Comparison of ENCODE assay signal across 20 mouse cellular contexts in genomic region chrX:113826810-113827209, GRCm38 (mm10).
DNase-seq lines count a peak whose midpoint lies in the region; ATAC-seq and TF ChIP-seq lines count a peak whose summit lies in the region.
"Had no signal": no experiment of that assay in that cellular context is flagged by ENCODE, and none has a peak within 500 bp of the region (broad histone marks: within the 10 kb centered on the region; RNA-seq: fewer than 3 reads in every experiment).

No protein-coding gene starts in this region.

- H3K27ac ChIP-seq in CH12.LX (ENCODE audit: insufficient read depth, low read depth), result no peak overlapping the region
- no peak overlapping the region for H3K27ac ChIP-seq in forebrain, embryonic 15.5 days (replicated peaks)
- H3K27ac ChIP-seq: embryonic facial prominence, embryonic 10.5 days; embryonic facial prominence, embryonic 12.5 days; forebrain, embryonic 13.5 days had no signal

- no peak overlapping the region for H3K9ac ChIP-seq in CH12.LX (ENCODE audit: insufficient read depth, low read depth)
- H3K9ac ChIP-seq in forebrain, embryonic 15.5 days (replicated peaks), result no peak overlapping the region
- H3K9ac ChIP-seq: embryonic facial prominence, embryonic 12.5 days; forebrain, embryonic 13.5 days had no signal

- TF ChIP-seq CTCF in CH12.LX (conservative IDR thresholded peaks at IDR 0.05 in 1 of 2, IDR thresholded peaks at IDR 0.05 in 1 of 2; ENCODE audit: low read depth in 2 of 2, low read length in 2 of 2), result no peak

- no peaks in the 10 kb centered on the region for H3K36me3 ChIP-seq in CH12.LX (replicated peaks in 1 of 2; ENCODE audit: control insufficient read depth in 1 of 2, insufficient read depth in 1 of 2, low read length in 1 of 2)
- no peaks in the 10 kb centered on the region for H3K36me3 ChIP-seq in splenic B cell, adult 2 months (ENCODE audit: control insufficient read depth, insufficient read depth, low read length, poor library complexity, severe bottlenecking)
- no peaks in the 10 kb centered on the region for H3K36me3 ChIP-seq in forebrain, embryonic 15.5 days
- H3K36me3 ChIP-seq: embryonic facial prominence, embryonic 10.5 days; embryonic facial prominence, embryonic 12.5 days had no signal

- no peak overlapping the region for H3K4me3 ChIP-seq in CH12.LX (replicated peaks in 1 of 3; ENCODE audit: low read depth in 2 of 3, low read length in 2 of 3, poor library complexity in 1 of 3)
- H3K4me3 ChIP-seq in forebrain, embryonic 15.5 days, result no peak overlapping the region
- H3K4me3 ChIP-seq: embryonic facial prominence, embryonic 10.5 days; embryonic facial prominence, embryonic 12.5 days; forebrain, embryonic 13.5 days had no signal

- no peaks in the 10 kb centered on the region for H3K27me3 ChIP-seq in CH12.LX (replicated peaks)
- no peaks in the 10 kb centered on the region for H3K27me3 ChIP-seq in splenic B cell, adult 2 months (ENCODE audit: control insufficient read depth, insufficient read depth, low read length, poor library complexity, severe bottlenecking)
- no peaks in the 10 kb centered on the region for H3K27me3 ChIP-seq in forebrain, embryonic 15.5 days
- H3K27me3 ChIP-seq: embryonic facial prominence, embryonic 12.5 days; forebrain, embryonic 13.5 days had no signal

- TF ChIP-seq EP300 in CH12.LX (IDR thresholded peaks at IDR 0.05; ENCODE audit: low read length), result peak; percentile 30; the same call in 1 of the 2 replicates

- no peaks in the 10 kb centered on the region for H3K9me3 ChIP-seq in CH12.LX (replicated peaks; ENCODE audit: low read length)
- H3K9me3 ChIP-seq in forebrain, embryonic 15.5 days, result no peaks in the 10 kb centered on the region
- H3K9me3 ChIP-seq: embryonic facial prominence, embryonic 10.5 days; embryonic facial prominence, embryonic 12.5 days; forebrain, embryonic 13.5 days had no signal

- TF ChIP-seq RAD21 in CH12.LX (IDR thresholded peaks at IDR 0.05; ENCODE audit: low read depth, low read length), result no peak

- H3K4me2 ChIP-seq in CH12.LX (ENCODE audit: insufficient read depth, low read depth, poor library complexity, severe bottlenecking), result no peak overlapping the region
- H3K4me2 ChIP-seq in forebrain, embryonic 15.5 days (replicated peaks), result no peak overlapping the region
- H3K4me2 ChIP-seq: embryonic facial prominence, embryonic 12.5 days; forebrain, embryonic 13.5 days had no signal

- no peak for TF ChIP-seq POLR2A in CH12.LX (IDR thresholded peaks at IDR 0.05; ENCODE audit: low read depth, low read length)

- dilution Hi-C loops in CH12.LX (cut with MboI; ENCODE audit: extremely low pct_ligation_motif_present, extremely low pct_unique_long_range_greater_than_20kb, low sequenced_read_pairs), result no loop called here

- WGBS in forebrain, embryonic 15.5 days, result 76% methylated on average over 1 of the region's 1 CpGs

- no peak for ATAC-seq in forebrain, embryonic 15.5 days (replicated peaks)
- ATAC-seq: forebrain, embryonic 13.5 days; forebrain, embryonic 16.5 days had no signal

- no peaks in the 10 kb centered on the region for H3K4me1 ChIP-seq in CH12.LX (ENCODE audit: control insufficient read depth in 1 of 2, insufficient read depth in 2 of 2)
- H3K4me1 ChIP-seq in forebrain, embryonic 15.5 days, result no peaks in the 10 kb centered on the region
- H3K4me1 ChIP-seq: embryonic facial prominence, embryonic 10.5 days; embryonic facial prominence, embryonic 12.5 days; forebrain, embryonic 13.5 days had no signal

- in situ Hi-C loops in CH12.LX (cut with MboI; ENCODE audit: low pct_ligation_motif_present, low pct_unique_long_range_greater_than_20kb, low sequenced_read_pairs), result no loop called here

- DNase-seq in 416B (ENCODE audit: low read depth) (peak; percentile 27), CH12.LX (ENCODE audit: extremely low read depth) (peak; percentile 13), MEL-GATA-1-ER (ENCODE audit: extremely low read depth, low read depth) (peak; percentile 21)
- peak; percentile 12 for DNase-seq in splenic B cell, adult 2 months (ENCODE audit: low read depth, low spot score)
- DNase-seq in natural killer cell, adult 2 months (ENCODE audit: low spot score in 2 of 2), result no peak
- no peak for DNase-seq in left cerebral cortex, adult 11 months (ENCODE audit: low spot score)
- DNase-seq: adrenal gland, adult 2 months; adrenal gland, postnatal 10 days; adrenal gland, postnatal 25 days; cerebellum, adult 11 months; cerebellum, adult 18-20 months; cerebellum, adult 8-10 months; cerebellum, adult 9-11 months; cerebellum, postnatal 14 days; cerebellum, postnatal 36 days had no signal

- H3K79me2 ChIP-seq in CH12.LX (replicated peaks; ENCODE audit: control insufficient read depth, extremely low read depth, insufficient read depth, poor library complexity, severe bottlenecking), result no peaks in the 10 kb centered on the region

TF ChIP-seq in CH12.LX, 34 proteins besides CTCF, POLR2A, EP300 and RAD21:
- no peak for TF ChIP-seq JUND (conservative IDR thresholded peaks at IDR 0.05; ENCODE audit: low read depth, low read length)
- 0 out of 2 replicates have a peak, but pooled peaks have one; percentile 5 for TF ChIP-seq IRF4 (IDR thresholded peaks at IDR 0.05; ENCODE audit: low read depth, low read length)
- TF ChIP-seq ZNF384 (IDR thresholded peaks at IDR 0.05; ENCODE audit: low read depth, low read length), result peak; percentile 82

Comparison
In these comparisons a context has a peak if more than half of its experiments do, and no peak if none do; other contexts are left out.
1. DNase-seq: peak in 416B (single experiment), CH12.LX (single experiment), MEL-GATA-1-ER (single experiment) and splenic B cell, adult 2 months (single experiment); none in natural killer cell, adult 2 months (0 of 2) and left cerebral cortex, adult 11 months (single experiment).